ENCODE assay signal across 8 mouse cellular contexts in genomic region chr1:74390287-74390906, GRCm38 (mm10). TPM values are rescaled to one million over a fixed set of nuclear protein-coding genes. Genes with fewer than 3 reads are reported as not detected.
A peak's percentile ranks its signal among the peaks of the same experiment; 100 is the strongest.
DNase-seq lines count a peak whose midpoint lies in the region; ATAC-seq and TF ChIP-seq lines count a peak whose summit lies in the region.

No protein-coding gene starts in this region.

- no peaks in the 10 kb centered on the region for H3K9me3 ChIP-seq in embryonic facial prominence, embryonic 10.5 days
- no peaks in the 10 kb centered on the region for H3K9me3 ChIP-seq in heart, embryonic 13.5 days
- H3K9me3 ChIP-seq in megakaryocyte, embryonic 14.5 days, result no peaks in the 10 kb centered on the region

- H3K79me2 ChIP-seq in C2C12 (ENCODE audit: control insufficient read depth, insufficient read depth), result peaks cover 38% of the 10 kb centered on the region

- peak overlapping the region; percentile 75 for H3K27ac ChIP-seq in embryonic facial prominence, embryonic 10.5 days (replicated peaks)
- H3K27ac ChIP-seq in heart, embryonic 13.5 days (replicated peaks), result peak overlapping the region; percentile 99

- H3ac ChIP-seq in C2C12 (ENCODE audit: control insufficient read depth, insufficient read length, low read depth), result peak overlapping the region; percentile 36

- DNase-seq in ZHBTc4 (ENCODE audit: low read depth, low spot score), result peak; percentile 92
- peak; percentile 74 for DNase-seq in embryonic facial prominence, embryonic 10.5 days (ENCODE audit: low spot score)
- peak; percentile 69 for DNase-seq in kidney, postnatal 14 days
- peak; percentile 59 to 75 for DNase-seq in spleen, postnatal 14 days (ENCODE audit: low spot score in 2 of 2)
- no peak for DNase-seq in layer of hippocampus, adult 18-20 months (ENCODE audit: low spot score in 2 of 2)

- H3K4me3 ChIP-seq in C2C12 (ENCODE audit: insufficient read depth, poor library complexity, severe bottlenecking), result peak overlapping the region; percentile 19
- H3K4me3 ChIP-seq in embryonic facial prominence, embryonic 10.5 days, result peak overlapping the region; percentile 78
- peak overlapping the region; percentile 95 for H3K4me3 ChIP-seq in heart, embryonic 13.5 days
- H3K4me3 ChIP-seq in megakaryocyte, embryonic 14.5 days (replicated peaks), result peak overlapping the region; percentile 97

- TF ChIP-seq CTCF in C2C12 (IDR thresholded peaks at IDR 0.05; ENCODE audit: control insufficient read depth, insufficient read depth, insufficient read length), result peak; percentile 40

- peaks cover 22% of the 10 kb centered on the region for H3K36me3 ChIP-seq in C2C12 (ENCODE audit: control insufficient read depth, insufficient read depth)
- peaks cover 25% of the 10 kb centered on the region for H3K36me3 ChIP-seq in embryonic facial prominence, embryonic 10.5 days (replicated peaks)
- peaks cover 25% of the 10 kb centered on the region for H3K36me3 ChIP-seq in heart, embryonic 13.5 days
- peaks cover 26% of the 10 kb centered on the region for H3K36me3 ChIP-seq in megakaryocyte, embryonic 14.5 days (replicated peaks; ENCODE audit: low read length)

- WGBS in embryonic facial prominence, embryonic 10.5 days, result 5% methylated on average over 21 of the region's 21 CpGs
- WGBS in heart, embryonic 13.5 days, result 5% methylated on average over 21 of the region's 21 CpGs

- H3K27me3 ChIP-seq in C2C12 (ENCODE audit: control insufficient read depth, insufficient read depth, insufficient read length), result no peaks in the 10 kb centered on the region
- peaks cover 16% of the 10 kb centered on the region for H3K27me3 ChIP-seq in embryonic facial prominence, embryonic 10.5 days (replicated peaks; ENCODE audit: low read depth, poor library complexity, severe bottlenecking)
- no peaks in the 10 kb centered on the region for H3K27me3 ChIP-seq in heart, embryonic 13.5 days (replicated peaks)
- no peaks in the 10 kb centered on the region for H3K27me3 ChIP-seq in megakaryocyte, embryonic 14.5 days (replicated peaks)

- peaks cover 25% of the 10 kb centered on the region for H3K79me3 ChIP-seq in C2C12 (ENCODE audit: low read depth)

- peak overlapping the region; percentile 94 for H3K4me2 ChIP-seq in heart, embryonic 13.5 days

- peaks cover 63% of the 10 kb centered on the region for H3K4me1 ChIP-seq in embryonic facial prominence, embryonic 10.5 days
- peaks cover 61% of the 10 kb centered on the region for H3K4me1 ChIP-seq in heart, embryonic 13.5 days
- H3K4me1 ChIP-seq in megakaryocyte, embryonic 14.5 days, result peaks cover 86% of the 10 kb centered on the region

- no peak for ATAC-seq in heart, embryonic 13.5 days (ENCODE audit: extremely low read depth, insufficient number of reproducible peaks, low FRiP score, low TSS enrichment)

- H3K9ac ChIP-seq in heart, embryonic 13.5 days, result peak overlapping the region; percentile 100

TF ChIP-seq in C2C12, 6 proteins besides CTCF, POLR2A, EP300 and RAD21:
- TF ChIP-seq FOSL1 (IDR thresholded peaks at IDR 0.05; ENCODE audit: insufficient read depth, low read length, poor library complexity, severe bottlenecking) (no peak), CEBPB (IDR thresholded peaks at IDR 0.05; ENCODE audit: low read depth) (no peak), MYOD1 (IDR thresholded peaks at IDR 0.05; ENCODE audit: control insufficient read depth, insufficient read length, low read depth) (no peak), MAX (IDR thresholded peaks at IDR 0.05) (no peak), USF1 (IDR thresholded peaks at IDR 0.05; ENCODE audit: low read depth) (no peak), MYOG (IDR thresholded peaks at IDR 0.05; ENCODE audit: control insufficient read depth, extremely low read depth, insufficient read length) (no peak)

RNA-seq across cellular contexts. Expression of gene Ctdsp1, which starts 0.9 kb away (rescaled TPM):
- 78.7 TPM for polyA plus RNA-seq in C2C12 (2012; fragmentation: generic; extraction: Trizol)
- 42.2 and 49.0 TPM in 2 replicates for polyA plus RNA-seq in embryonic facial prominence, embryonic 10.5 days (2016; fragmentation: Nextera tagmentation; extraction: Ambion mirVana)
- 57.3 and 60.4 TPM in 2 replicates for polyA plus RNA-seq in heart, embryonic 13.5 days (2015; fragmentation: Nextera tagmentation; extraction: Ambion mirVana)
- polyA plus RNA-seq in megakaryocyte, embryonic 14.5 days (2012; ENCODE audit: insufficient read depth, low replicate concordance), result 33.8 and 117 TPM in 2 replicates
- 10 to 100 TPM; 28.9 to 29.1 TPM for total RNA-seq in layer of hippocampus, adult 18-20 months (2021)

RNA-seq across cellular contexts. Expression of gene Slc11a1, which starts 15.4 kb away (rescaled TPM):
- 2.2 TPM for polyA plus RNA-seq in C2C12 (2012; fragmentation: generic; extraction: Trizol)
- 1.7 and 2.1 TPM in 2 replicates for polyA plus RNA-seq in embryonic facial prominence, embryonic 10.5 days (2016; fragmentation: Nextera tagmentation; extraction: Ambion mirVana)
- 2.8 and 3.1 TPM in 2 replicates for polyA plus RNA-seq in heart, embryonic 13.5 days (2015; fragmentation: Nextera tagmentation; extraction: Ambion mirVana)
- 6.3 and 57.9 TPM in 2 replicates for polyA plus RNA-seq in megakaryocyte, embryonic 14.5 days (2012; ENCODE audit: insufficient read depth, low replicate concordance)
- 1 to 10 TPM; 3.2 to 4.5 TPM for total RNA-seq in layer of hippocampus, adult 18-20 months (2021)

RNA-seq across cellular contexts. Expression of gene Vil1, which starts 18.8 kb away (rescaled TPM):
- 0.02 TPM for polyA plus RNA-seq in C2C12 (2012; fragmentation: generic; extraction: Trizol)
- polyA plus RNA-seq in embryonic facial prominence, embryonic 10.5 days (2016; fragmentation: Nextera tagmentation; extraction: Ambion mirVana), result 0.26 and 0.37 TPM in 2 replicates
- polyA plus RNA-seq in heart, embryonic 13.5 days (2015; fragmentation: Nextera tagmentation; extraction: Ambion mirVana), result 0.19 and 0.45 TPM in 2 replicates
- polyA plus RNA-seq in megakaryocyte, embryonic 14.5 days (2012; ENCODE audit: insufficient read depth, low replicate concordance), result not detected in 2 replicates
- under 1 TPM; 0.32 to 0.36 TPM for total RNA-seq in layer of hippocampus, adult 18-20 months (2021)

RNA-seq across cellular contexts. Expression of gene Catip, which starts 28.5 kb away (rescaled TPM):
- not detected for polyA plus RNA-seq in C2C12 (2012; fragmentation: generic; extraction: Trizol)
- polyA plus RNA-seq in embryonic facial prominence, embryonic 10.5 days (2016; fragmentation: Nextera tagmentation; extraction: Ambion mirVana), result 0.22 and 0.28 TPM in 2 replicates
- 0.33 and 0.38 TPM in 2 replicates for polyA plus RNA-seq in heart, embryonic 13.5 days (2015; fragmentation: Nextera tagmentation; extraction: Ambion mirVana)
- 0.59 TPM in 1 of 2 replicates, not detected in the other for polyA plus RNA-seq in megakaryocyte, embryonic 14.5 days (2012; ENCODE audit: insufficient read depth, low replicate concordance)
- 1 to 10 TPM; 1.0 to 1.2 TPM for total RNA-seq in layer of hippocampus, adult 18-20 months (2021)

Comparison
In these comparisons a context has a peak if more than half of its experiments do, and no peak if none do; other contexts are left out.
1. H3K4me3 ChIP-seq: peak in every context shown above with its lines; median percentile 97 in megakaryocyte, embryonic 14.5 days; 95 in heart, embryonic 13.5 days; 78 in embryonic facial prominence, embryonic 10.5 days; 19 in C2C12.
2. DNase-seq: peak in ZHBTc4 (single experiment), embryonic facial prominence, embryonic 10.5 days (single experiment), kidney, postnatal 14 days (single experiment) and spleen, postnatal 14 days (2 of 2); none in layer of hippocampus, adult 18-20 months (0 of 2).